ENCODE assay signal across 8 mouse cellular contexts in genomic region chr13:35968131-35968718, GRCm38 (mm10). TPM values are rescaled to one million over a fixed set of nuclear protein-coding genes. Genes with fewer than 3 reads are reported as not detected.
DNase-seq lines count a peak whose midpoint lies in the region; ATAC-seq and TF ChIP-seq lines count a peak whose summit lies in the region.
"Had no signal": no experiment of that assay in that cellular context is flagged by ENCODE, and none has a peak within 500 bp of the region (broad histone marks: within the 10 kb centered on the region; RNA-seq: fewer than 3 reads in every experiment).

No protein-coding gene starts in this region.

- peak overlapping the region; percentile 18 for H3K9ac ChIP-seq in kidney, embryonic 16.5 days (replicated peaks; ENCODE audit: low read length)
- H3K9ac ChIP-seq in midbrain, embryonic 14.5 days (replicated peaks; ENCODE audit: low read length), result peak overlapping the region; percentile 48

- H3K27ac ChIP-seq in cortical plate, adult 2 months (ENCODE audit: insufficient read depth, low read length), result peak overlapping the region; percentile 43; the same call in 1 of the 2 replicates
- no peak overlapping the region for H3K27ac ChIP-seq in kidney, embryonic 16.5 days (ENCODE audit: low read length)
- no peak overlapping the region for H3K27ac ChIP-seq in midbrain, embryonic 14.5 days (replicated peaks; ENCODE audit: low read depth, low read length)

- TF ChIP-seq CTCF in cortical plate, adult 2 months (IDR thresholded peaks at IDR 0.05; ENCODE audit: extremely low read depth, insufficient read depth, low read length), result no peak

- H3K4me2 ChIP-seq in kidney, embryonic 16.5 days (replicated peaks; ENCODE audit: low read depth, low read length), result peak overlapping the region; percentile 93
- H3K4me2 ChIP-seq in midbrain, embryonic 14.5 days (ENCODE audit: low read length), result peak overlapping the region; percentile 100

- H3K9me3 ChIP-seq in kidney, embryonic 16.5 days (ENCODE audit: low read length), result no peaks in the 10 kb centered on the region
- no peaks in the 10 kb centered on the region for H3K9me3 ChIP-seq in midbrain, embryonic 14.5 days (ENCODE audit: control insufficient read depth, low read length)

- no peak for TF ChIP-seq POLR2A in cortical plate, adult 2 months (IDR thresholded peaks at IDR 0.05; ENCODE audit: extremely low read depth, insufficient read depth, low read length)

- H3K27me3 ChIP-seq in kidney, embryonic 16.5 days (ENCODE audit: insufficient read depth, low read length), result peaks cover 26% of the 10 kb centered on the region
- H3K27me3 ChIP-seq in midbrain, embryonic 14.5 days (ENCODE audit: control insufficient read depth, insufficient read depth, low read length), result peaks cover 25% of the 10 kb centered on the region

- DNase-seq in retina, embryonic 14.5 days (ENCODE audit: low spot score), result peak; percentile 43
- DNase-seq in retina, postnatal 1 day, result no peak
- DNase-seq in forelimb bud, embryonic 11.5 days (ENCODE audit: low read depth, low spot score), result peak; percentile 35
- peak; percentile 51 for DNase-seq in midbrain, embryonic 14.5 days
- no peak for DNase-seq in MN1 (ENCODE audit: low spot score)

- H3K36me3 ChIP-seq in kidney, embryonic 16.5 days (ENCODE audit: insufficient read depth, low read length), result no peaks in the 10 kb centered on the region
- H3K36me3 ChIP-seq in midbrain, embryonic 14.5 days (ENCODE audit: control insufficient read depth, insufficient read depth, low read length), result no peaks in the 10 kb centered on the region

- peak; percentile 80 for ATAC-seq in kidney, embryonic 16.5 days (ENCODE audit: low FRiP score, low TSS enrichment)
- peak; percentile 51 for ATAC-seq in midbrain, embryonic 14.5 days (ENCODE audit: low FRiP score, low TSS enrichment)

- peak overlapping the region; percentile 41 for H3K4me3 ChIP-seq in cortical plate, adult 2 months (ENCODE audit: insufficient read depth, low read length)
- peak overlapping the region; percentile 65 for H3K4me3 ChIP-seq in kidney, embryonic 16.5 days (ENCODE audit: low read length)
- H3K4me3 ChIP-seq in midbrain, embryonic 14.5 days (replicated peaks; ENCODE audit: low read depth, low read length), result peak overlapping the region; percentile 59
- H3K4me3 ChIP-seq: myocyte had no signal

- under 1% methylated on average over 38 of the region's 38 CpGs for WGBS in kidney, embryonic 16.5 days
- WGBS in midbrain, embryonic 14.5 days, result under 1% methylated on average over 38 of the region's 38 CpGs

- no peaks in the 10 kb centered on the region for H3K4me1 ChIP-seq in cortical plate, adult 2 months (ENCODE audit: control insufficient read depth, insufficient read depth, low read length)
- peaks cover 14% of the 10 kb centered on the region for H3K4me1 ChIP-seq in kidney, embryonic 16.5 days (ENCODE audit: insufficient read depth, low read length)
- H3K4me1 ChIP-seq in midbrain, embryonic 14.5 days (ENCODE audit: control insufficient read depth, insufficient read depth, low read length), result 0 out of 2 replicates have a peak, but pooled peaks cover 6% of the 10 kb centered on the region

RNA-seq across cellular contexts. Expression of gene Ppp1r3g, which starts 9.6 kb away (rescaled TPM):
- 11.9 and 12.0 TPM in 2 replicates for polyA plus RNA-seq in cortical plate, adult 2 months (2012; rRNA removed)
- 0.90 and 1.2 TPM in 2 replicates for polyA plus RNA-seq in kidney, embryonic 16.5 days (2015; fragmentation: Nextera tagmentation; extraction: Ambion mirVana)
- polyA plus RNA-seq in midbrain, embryonic 14.5 days (2014; fragmentation: Nextera tagmentation; extraction: Ambion mirVana), result 0.14 and 0.30 TPM in 2 replicates
- polyA plus RNA-seq: myocyte had no signal

Comparison
In these comparisons a context has a peak if more than half of its experiments do, and no peak if none do; other contexts are left out.
1. DNase-seq: peak in retina, embryonic 14.5 days (single experiment), forelimb bud, embryonic 11.5 days (single experiment) and midbrain, embryonic 14.5 days (single experiment); none in retina, postnatal 1 day (single experiment) and MN1 (single experiment).
2. Peak in every context shown above with its lines, with median percentiles within 50 percentile points of each other: H3K4me3 ChIP-seq.